Mouse (Mus musculus) lung, adult 18-20 months (tissue): ENCODE measurements around the gene Ube2cbp.
A peak's percentile ranks its signal among the peaks of the same experiment; 100 is the strongest.

Experiments used
- DNase-seq, 2 experiments: peaks; one replicate each; pipeline ENCODE4 v3.0.0; 2022; ENCODE audit warnings: mixed read lengths in 2 of 2

Ube2cbp gene

GRCm38 (mm10) chr9:86464151-86465105 is at the start of gene Ube2cbp:
Ube2cbp (minus strand) TSS chr9:86464950.
- DNase-seq = peak; percentile 78 to 82

GRCm38 (mm10) chr9:86514390-86514789 is 49.6 kb upstream of the Ube2cbp start:
- DNase-seq = no peak

GRCm38 (mm10) chr9:86513733-86514132 is 49.0 kb upstream of the Ube2cbp start:
- DNase-seq = no peak

DNA sequence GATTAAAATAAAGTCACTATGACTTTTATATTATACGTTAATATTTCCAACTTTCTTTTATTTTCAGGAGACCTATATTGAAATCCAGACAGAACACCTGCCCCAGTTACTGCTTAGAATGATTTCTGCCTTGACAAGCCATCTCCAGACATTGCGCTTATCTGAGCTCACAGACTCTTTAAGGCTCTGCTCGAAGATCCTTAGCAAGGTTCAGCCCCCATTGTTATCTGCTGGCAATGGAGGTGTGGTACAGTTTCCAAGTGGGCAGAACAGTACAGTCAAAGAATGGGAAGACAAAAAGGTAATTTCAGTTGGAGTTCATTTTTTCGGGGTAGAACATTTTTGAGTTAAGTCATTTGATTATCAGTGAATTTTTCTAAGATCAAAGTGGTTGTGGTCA is 42.7 kb upstream of the Ube2cbp start:
- DNase-seq = no peak

- no peak for DNase-seq
These were observed 34.3 kb upstream of the Ube2cbp start for GRCm38 (mm10) chr9:86499083-86499482.

GRCm38 (mm10) chr9:86496261-86496660 is 31.5 kb upstream of the Ube2cbp start:
- DNase-seq = no peak

DNA sequence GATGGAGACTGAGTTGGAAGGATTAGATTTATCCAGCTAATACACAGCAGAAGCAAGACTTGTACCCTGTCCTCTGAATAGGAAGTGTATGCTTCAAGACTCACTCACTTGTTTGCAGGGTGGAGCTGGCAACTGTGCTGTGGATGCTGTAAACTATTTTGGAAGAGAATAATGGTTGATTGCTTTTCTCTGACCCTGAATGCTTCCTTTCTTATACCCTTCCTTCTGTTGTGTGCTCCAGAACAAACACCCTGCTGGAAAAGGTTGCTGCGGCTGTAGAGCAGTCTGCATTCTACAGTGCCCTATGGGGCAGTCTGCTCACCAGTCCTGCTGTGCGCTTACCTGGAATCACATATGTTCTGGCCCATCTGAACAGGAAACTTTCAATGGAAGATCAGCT is 27.0 kb upstream of the Ube2cbp start:
- DNase-seq = no peak

- DNase-seq = no peak
These were observed 17.5 kb upstream of the Ube2cbp start for GRCm38 (mm10) chr9:86482236-86482635.

DNA sequence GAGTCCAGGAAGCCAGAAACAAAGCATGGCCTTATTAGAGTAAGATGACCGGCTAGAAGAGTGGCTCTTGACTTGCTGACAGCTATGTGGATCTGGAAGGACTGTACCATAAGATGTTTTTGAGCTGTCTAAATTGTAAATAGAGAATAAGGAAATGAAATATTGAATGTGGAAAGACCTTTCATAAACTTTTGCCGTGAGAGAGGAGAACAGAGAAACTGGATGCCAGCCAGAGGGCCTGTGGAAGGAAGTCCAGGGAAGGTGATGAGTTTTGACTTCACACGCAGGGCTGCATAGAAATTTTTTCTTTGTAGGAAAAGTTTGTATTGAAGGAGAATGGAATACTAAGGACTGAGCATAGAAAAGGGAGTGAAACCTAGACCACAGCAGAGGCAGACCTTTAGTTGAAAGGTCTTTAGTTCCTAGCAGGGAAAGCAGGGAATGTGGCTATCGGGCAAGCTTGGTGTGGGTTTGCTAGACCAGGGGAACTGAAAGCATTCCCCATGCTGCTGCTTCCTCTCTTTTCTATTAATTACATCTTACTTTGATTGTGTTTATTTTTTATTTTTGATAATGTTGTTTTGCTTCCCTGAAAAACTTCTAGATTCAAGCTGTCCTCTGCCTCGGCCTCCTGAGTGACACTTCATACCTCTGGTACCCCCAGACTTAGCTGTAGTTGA is 13.8 kb upstream of the Ube2cbp start:
- peak; percentile 14 to 19 for DNase-seq

DNA sequence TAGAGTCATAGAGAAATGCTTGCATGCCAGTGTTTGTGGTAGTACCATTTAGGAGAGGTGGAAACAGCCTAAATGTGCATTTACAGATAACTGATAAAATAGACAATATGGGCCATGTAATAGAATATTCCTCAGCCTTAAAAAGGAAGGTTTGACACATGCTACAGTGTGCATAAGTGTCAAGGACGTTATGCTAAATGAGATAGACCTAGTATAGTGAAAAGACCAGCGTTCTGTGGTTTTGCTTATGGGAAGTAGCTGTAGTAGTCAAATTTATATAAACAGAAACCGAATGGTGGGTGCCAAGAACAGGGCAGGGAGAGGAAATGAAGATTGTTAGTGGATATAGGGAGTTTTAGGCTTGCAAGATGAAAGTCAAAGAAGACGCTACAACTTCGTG is 12.0 kb upstream of the Ube2cbp start:
- no peak for DNase-seq

DNA sequence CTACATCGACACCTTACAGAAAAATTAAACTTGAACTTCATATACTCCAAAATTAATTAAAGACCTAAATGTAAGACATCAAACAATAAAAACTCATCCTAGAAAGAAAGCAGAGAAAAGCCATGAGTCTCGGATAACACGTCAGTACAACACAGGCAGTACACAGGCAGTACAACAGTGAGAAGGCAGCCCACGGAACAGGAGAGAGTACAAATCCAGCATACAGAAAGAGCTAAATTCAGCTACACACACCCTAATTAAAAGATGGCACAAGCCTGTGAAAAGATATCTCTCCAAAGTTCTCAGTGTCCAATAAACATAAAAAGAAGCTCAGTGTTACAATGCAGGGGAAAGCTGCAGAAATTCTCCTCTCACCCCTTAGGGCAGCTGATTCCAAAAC is 11.2 kb upstream of the Ube2cbp start:
- DNase-seq = no peak

DNA sequence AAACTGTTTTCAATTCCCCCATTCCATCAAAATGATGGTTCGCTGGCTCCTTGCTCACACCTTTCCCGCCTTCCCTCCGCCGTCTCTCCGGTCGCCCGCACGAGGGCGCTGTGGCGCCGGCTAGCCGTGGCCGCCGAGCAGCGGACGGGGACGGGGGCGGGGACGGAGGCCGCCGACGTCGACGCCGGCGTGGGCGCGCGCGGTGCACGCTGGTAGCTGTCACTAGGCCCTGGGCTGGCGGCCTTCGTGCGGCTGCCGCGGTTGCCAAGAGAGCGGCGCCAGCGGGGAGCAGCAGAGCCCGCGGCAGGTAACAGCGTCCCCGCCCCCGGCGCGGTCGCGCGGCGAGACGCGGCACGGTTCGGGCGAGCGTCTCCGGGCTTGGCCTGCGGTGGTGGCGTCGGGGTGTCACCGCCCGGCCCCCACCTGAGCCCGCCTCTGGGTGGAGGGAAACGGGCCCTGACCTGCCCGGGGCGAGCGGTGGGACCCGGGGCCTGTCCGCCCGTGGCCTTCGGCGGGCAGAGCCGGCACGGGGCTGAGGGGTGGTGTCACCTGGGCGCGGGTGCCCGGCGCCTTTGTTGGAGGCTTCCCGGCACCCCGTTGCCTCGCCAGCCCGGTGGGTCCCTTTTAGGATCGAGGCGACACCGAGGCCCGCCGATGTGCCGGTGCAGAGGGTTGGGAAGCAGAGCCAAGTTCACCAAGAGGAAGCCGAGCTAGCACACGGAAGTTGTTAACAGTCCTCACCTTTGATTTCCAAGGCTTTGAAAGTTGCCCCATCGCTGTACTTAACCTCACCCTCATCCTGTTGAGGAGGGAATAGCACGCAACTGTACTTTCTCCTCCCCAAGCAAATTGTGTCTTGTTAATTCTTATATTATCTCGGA is 2.5 kb upstream of the Ube2cbp start, which contains the start of gene Dop1a:
Gene Dop1a, plus strand, starts transcription at position 165 of the 881 bp plus-strand sequence.
- peak; percentile 89 to 91 for DNase-seq

DNA sequence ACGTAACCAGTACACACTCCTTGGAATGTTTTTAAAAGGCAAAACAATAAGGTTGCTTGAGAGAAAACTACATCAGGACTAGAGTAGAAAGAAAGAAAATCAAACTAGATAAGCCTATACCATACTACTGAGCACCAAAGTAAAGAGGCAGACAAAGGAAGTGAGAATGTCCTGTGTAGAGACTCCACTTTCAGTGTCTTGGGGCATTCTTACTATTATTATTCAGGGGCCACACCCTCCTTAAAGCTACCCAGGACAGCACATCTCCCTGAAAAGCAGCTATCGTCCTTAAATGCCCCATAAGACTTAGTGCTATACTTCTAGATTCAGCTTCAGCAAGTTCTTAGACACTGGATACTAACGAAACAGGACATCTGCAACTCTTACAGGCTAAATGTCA is 11.1 kb downstream of the Ube2cbp start:
- no peak for DNase-seq

GRCm38 (mm10) chr9:86451617-86452016 is 13.1 kb downstream of the Ube2cbp start:
- peak; percentile 22 to 31 for DNase-seq

DNA sequence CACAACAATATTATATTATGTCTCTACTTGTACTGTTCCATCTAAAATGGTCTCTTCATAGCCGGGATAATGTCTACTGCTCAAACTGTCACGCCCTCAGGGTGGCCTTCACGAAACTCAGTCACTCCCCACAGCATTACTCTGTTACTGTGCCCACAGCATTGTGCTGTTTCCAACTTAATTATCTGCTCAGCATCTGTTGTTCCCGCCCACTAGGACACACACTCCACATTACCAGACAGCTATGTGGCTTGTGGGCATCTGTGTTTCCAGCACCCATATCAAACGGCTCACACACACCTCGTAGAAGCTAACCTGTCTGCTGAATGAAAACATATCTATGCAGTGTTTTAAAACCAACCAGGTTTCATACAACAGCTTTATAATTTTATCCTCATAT is 13.7 kb downstream of the Ube2cbp start:
- DNase-seq = no peak

DNA sequence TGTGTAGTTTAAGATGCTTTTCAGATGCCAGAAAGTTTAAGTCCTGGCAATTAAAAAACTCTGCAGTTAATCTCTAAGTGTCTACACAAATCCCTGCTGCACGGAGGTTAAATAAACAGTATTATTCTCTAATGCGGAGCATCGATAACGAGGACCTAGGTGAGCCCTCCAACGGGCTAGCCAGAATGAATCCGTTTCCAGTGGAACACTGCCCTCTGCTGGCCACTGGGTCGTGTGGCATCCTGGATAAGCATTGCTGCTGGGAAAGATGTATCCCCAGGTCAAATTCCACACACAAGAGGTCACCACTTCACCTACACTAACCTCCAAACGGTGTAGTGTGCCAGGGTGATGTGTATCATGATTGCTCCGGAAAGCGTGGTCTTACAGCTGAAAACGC is 15.2 kb downstream of the Ube2cbp start:
- peak; percentile 65 to 74 for DNase-seq

GRCm38 (mm10) chr9:86447431-86447830 is 17.3 kb downstream of the Ube2cbp start:
- DNase-seq = no peak

DNA sequence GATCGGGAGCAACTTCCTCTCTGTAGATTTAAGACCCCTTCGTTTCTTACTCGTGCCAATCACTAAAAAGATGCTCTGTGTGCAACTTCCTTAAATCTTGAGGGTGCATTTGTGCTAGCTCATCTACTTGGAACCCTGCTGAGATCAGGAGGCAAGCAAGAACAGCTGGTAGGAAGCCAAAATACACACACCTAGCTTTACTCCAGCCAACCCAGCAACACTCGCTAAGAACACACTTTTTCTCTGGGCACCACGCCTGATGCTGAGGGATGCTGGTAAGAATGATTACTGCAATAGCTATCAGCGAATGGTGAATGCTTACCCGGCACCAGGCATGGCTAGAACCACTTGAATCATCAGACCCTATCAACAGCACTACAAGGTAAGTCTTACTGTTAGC is 17.9 kb downstream of the Ube2cbp start:
- DNase-seq = no peak

DNA sequence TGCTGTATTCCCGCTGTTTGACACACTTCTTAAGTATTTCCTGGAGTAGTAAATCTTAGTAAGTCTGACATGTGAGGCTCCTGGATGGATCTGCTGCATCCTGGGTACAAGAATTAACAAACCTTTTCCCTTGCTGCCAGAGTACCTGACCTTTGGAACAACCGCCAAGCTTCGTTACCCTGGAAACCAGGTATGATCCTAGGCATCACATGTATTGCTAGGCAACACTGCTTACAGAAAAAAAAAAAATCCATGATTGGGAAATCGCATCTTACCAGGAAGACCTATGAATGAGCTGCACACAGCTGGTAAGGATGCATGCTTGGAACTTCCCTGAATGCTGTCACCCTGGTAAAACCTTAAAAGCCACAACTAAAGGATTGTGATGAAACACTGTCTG is 22.5 kb downstream of the Ube2cbp start:
- DNase-seq = no peak

DNA sequence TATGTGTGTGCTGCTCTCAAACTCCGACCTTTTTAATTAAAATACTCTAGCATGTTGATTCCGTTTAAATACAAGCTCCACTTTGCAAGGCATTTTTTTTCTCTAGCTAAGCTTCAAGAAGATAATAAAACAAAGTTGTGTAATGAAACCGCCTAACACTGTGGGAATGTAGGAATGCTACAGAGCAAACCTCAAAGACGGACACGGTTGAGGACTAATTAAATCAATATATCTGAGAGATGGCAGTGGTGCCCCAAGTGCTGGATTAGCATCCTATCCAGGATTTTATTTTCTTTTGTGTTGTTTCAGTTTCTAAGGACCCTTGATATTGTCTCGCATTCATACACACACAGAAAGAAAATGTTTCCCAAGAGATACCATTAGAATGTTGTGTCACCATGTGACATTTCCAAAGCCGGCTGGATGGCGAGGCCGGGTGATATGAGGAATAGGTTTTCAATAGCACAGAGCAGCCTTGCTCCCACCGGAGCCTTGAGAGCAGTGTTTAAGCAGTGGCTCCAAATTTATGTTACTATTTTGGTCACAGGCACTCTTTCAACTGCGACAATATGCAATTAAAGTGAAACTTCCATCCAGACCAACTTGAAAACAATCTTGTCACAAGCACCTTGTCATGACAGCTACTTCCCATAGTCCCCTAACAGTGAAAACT is 26.3 kb downstream of the Ube2cbp start:
- DNase-seq = no peak

GRCm38 (mm10) chr9:86436608-86437007 is 28.1 kb downstream of the Ube2cbp start:
- DNase-seq = no peak

DNA sequence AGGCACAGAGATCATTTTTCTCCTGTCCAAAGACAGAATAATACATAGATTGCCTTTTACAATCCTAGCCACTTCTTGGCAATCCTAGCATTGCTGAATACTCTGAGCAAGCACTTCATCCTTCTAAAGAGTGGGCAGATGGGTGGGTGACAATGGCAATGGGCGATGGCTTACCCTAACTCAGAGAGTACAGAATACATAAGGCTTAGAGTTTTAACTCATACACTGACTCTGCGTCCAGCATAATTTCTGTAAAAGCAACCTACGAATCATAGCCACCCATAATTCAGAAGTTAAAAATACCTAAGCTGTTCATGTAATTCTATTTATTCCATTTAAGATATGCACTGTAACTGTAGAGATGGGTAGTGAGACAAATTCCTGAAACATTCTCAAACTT is 29.2 kb downstream of the Ube2cbp start:
- no peak for DNase-seq
